In genomic region chr1:104029670-104030069, GRCm38 (mm10) we compare ENCODE assay signal across 15 mouse cellular contexts.
"Had no signal": no experiment of that assay in that cellular context is flagged by ENCODE, and none has a peak within 500 bp of the region (broad histone marks: within the 10 kb centered on the region; RNA-seq: fewer than 3 reads in every experiment).

No protein-coding gene starts in this region.

- DNase-seq: kidney, adult 18-20 months; kidney, adult 9 months; kidney, postnatal 14 days; kidney, postnatal 4 days; layer of hippocampus, postnatal 36 days; liver, embryonic 13.5 days; lung, adult 2 months; lung, postnatal 14 days; thymus, adult 2 months; thymus, postnatal 14 days; thymus, postnatal 4 days had no signal

- H3K27me3 ChIP-seq: liver, embryonic 13.5 days had no signal

- H3K9me3 ChIP-seq: liver, embryonic 13.5 days had no signal

- H3K27ac ChIP-seq: layer of hippocampus, adult 2 months; left cerebral cortex, adult 2 months; liver, embryonic 13.5 days; macrophage; stomach, postnatal 0 days had no signal

- H3K9ac ChIP-seq: liver, embryonic 13.5 days had no signal

- H3K4me3 ChIP-seq: layer of hippocampus, adult 2 months; left cerebral cortex, adult 2 months; liver, embryonic 13.5 days had no signal

- H3K4me2 ChIP-seq: liver, embryonic 13.5 days had no signal

- H3K36me3 ChIP-seq: liver, embryonic 13.5 days had no signal

- H3K4me1 ChIP-seq: liver, embryonic 13.5 days had no signal
